Mouse (Mus musculus) midbrain, embryonic 12.5 days (tissue): ENCODE data around the gene Pnliprp2. TPM values are rescaled to one million over a fixed set of nuclear protein-coding genes. Genes with fewer than 3 reads are reported as not detected.

Experiments used
- polyA plus RNA-seq: library from polyadenylated mRNA; unstranded; fragments of >200 nt; fragmentation: Nextera tagmentation; extraction: Ambion mirVana; gene quantifications from 2 replicates; pipeline ENCODE4 v1.2.1, GENCODE M21; 2016

Pnliprp2 gene
- polyA plus RNA-seq, 1 experiment from 2014 or later = not detected

Other genes with a start within 250 kb of the Pnliprp2 start
- gene Ccdc172, start 247.7 kb upstream of the Pnliprp2 start, polyA plus RNA-seq = not detected in 2 replicates
- gene Pnlip, start 107.2 kb upstream of the Pnliprp2 start, polyA plus RNA-seq = not detected in 2 replicates
- 0.19 TPM in 1 of 2 replicates, not detected in the other for gene Pnliprp1, start 30.8 kb upstream of the Pnliprp2 start, polyA plus RNA-seq
- not detected in 2 replicates for gene 1700019N19Rik, start 34.7 kb downstream of the Pnliprp2 start, polyA plus RNA-seq
- 0.37 and 0.81 TPM in 2 replicates for gene Eno4, start 183.7 kb downstream of the Pnliprp2 start, polyA plus RNA-seq
- 27.9 and 28.0 TPM in 2 replicates for gene Hspa12a, start 183.9 kb downstream of the Pnliprp2 start, polyA plus RNA-seq